Mouse (Mus musculus): Measurements from ENCODE around the gene Otud7a. TPM values are rescaled to one million over a fixed set of nuclear protein-coding genes. Genes with fewer than 3 reads are reported as not detected.

The Otud7a gene
- polyA plus RNA-seq, 1 experiment from 2014 or later, result 2.0 TPM

DNA sequence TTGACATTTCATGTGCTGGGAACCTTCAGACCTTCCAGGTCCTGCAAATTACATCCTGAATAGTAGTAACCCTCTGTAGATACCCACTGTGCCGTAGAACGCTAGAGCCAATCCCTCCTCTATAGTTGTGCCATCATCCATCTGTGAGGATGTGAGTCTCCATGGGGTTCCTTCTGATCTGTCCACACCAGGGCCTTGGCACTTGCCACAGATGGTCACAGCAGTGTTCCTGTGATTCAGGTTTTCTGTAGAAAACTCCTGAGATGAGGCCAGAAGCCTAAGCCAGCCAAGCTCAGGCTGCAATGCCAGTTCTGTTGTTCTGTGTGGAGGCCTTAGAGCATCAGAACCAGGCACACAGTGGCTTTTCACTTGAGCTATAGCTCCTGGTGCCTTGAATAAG, 63.5 kb downstream of the Otud7a start:
- H3K4me2 ChIP-seq (replicated peaks), result no peak overlapping the region
- no peaks in the 10 kb centered on the region for H3K36me3 ChIP-seq
- 91% methylated on average over 2 of the region's 2 CpGs for WGBS
- H3K4me1 ChIP-seq (replicated peaks), result no peaks in the 10 kb centered on the region
- H3K9ac ChIP-seq (replicated peaks), result no peak overlapping the region
- no peak for ATAC-seq
- H3K9me3 ChIP-seq, result no peaks in the 10 kb centered on the region
- no peak overlapping the region for H3K4me3 ChIP-seq (replicated peaks)
- no peaks in the 10 kb centered on the region for H3K27me3 ChIP-seq
- no peak overlapping the region for H3K27ac ChIP-seq

- no peak overlapping the region for H3K27ac ChIP-seq
- H3K36me3 ChIP-seq, result no peaks in the 10 kb centered on the region
- H3K27me3 ChIP-seq, result no peaks in the 10 kb centered on the region
- no peak; the same call in 1 of the 2 replicates for ATAC-seq
- no peak overlapping the region for H3K4me3 ChIP-seq (replicated peaks)
- H3K9ac ChIP-seq (replicated peaks), result no peak overlapping the region
- no peak overlapping the region for H3K4me2 ChIP-seq (replicated peaks)
- H3K4me1 ChIP-seq (replicated peaks), result no peaks in the 10 kb centered on the region
- 50% methylated on average over 1 of the region's 1 CpGs for WGBS
- H3K9me3 ChIP-seq, result no peaks in the 10 kb centered on the region
Observed at GRCm38 (mm10) chr7:63509825-63510224, 65.3 kb downstream of the Otud7a start.

GRCm38 (mm10) chr7:63511458-63511857, 66.9 kb downstream of the Otud7a start:
- no peak overlapping the region for H3K27ac ChIP-seq
- H3K9me3 ChIP-seq, result no peaks in the 10 kb centered on the region
- no peak overlapping the region for H3K4me2 ChIP-seq (replicated peaks)
- H3K4me3 ChIP-seq (replicated peaks), result no peak overlapping the region
- no peaks in the 10 kb centered on the region for H3K4me1 ChIP-seq (replicated peaks)
- no peaks in the 10 kb centered on the region for H3K36me3 ChIP-seq
- no peak overlapping the region for H3K9ac ChIP-seq (replicated peaks)
- no peaks in the 10 kb centered on the region for H3K27me3 ChIP-seq
- no peak for ATAC-seq

DNA sequence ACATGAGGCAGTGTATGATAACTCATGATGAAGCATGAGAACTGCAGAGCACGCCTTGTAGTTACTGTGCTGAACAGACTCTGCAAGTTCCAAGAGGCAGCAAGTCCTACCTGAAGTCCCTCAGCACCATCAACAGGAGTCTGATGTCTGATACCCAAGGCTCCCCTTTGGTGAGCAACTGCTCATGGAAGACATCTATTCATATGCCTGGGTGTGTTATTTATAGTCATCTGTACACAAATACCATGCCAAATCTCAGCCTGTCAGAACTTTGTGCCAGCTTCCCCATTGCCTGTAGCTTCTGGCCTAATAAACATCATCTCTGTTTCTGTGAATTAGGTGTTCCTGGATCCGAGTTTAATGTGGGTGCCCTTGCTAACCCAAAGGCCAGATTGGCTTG, 68.0 kb downstream of the Otud7a start:
- H3K4me2 ChIP-seq (replicated peaks), result no peak overlapping the region
- no peak for ATAC-seq
- no peaks in the 10 kb centered on the region for H3K9me3 ChIP-seq
- no peak overlapping the region for H3K27ac ChIP-seq
- no peaks in the 10 kb centered on the region for H3K36me3 ChIP-seq
- no peak overlapping the region for H3K4me3 ChIP-seq (replicated peaks)
- WGBS, result 80% methylated on average over 2 of the region's 2 CpGs
- H3K9ac ChIP-seq (replicated peaks), result no peak overlapping the region
- no peaks in the 10 kb centered on the region for H3K27me3 ChIP-seq
- H3K4me1 ChIP-seq (replicated peaks), result no peaks in the 10 kb centered on the region

- Histone ChIP-seq H3K27ac (no peak overlapping the region), H3K4me2 (replicated peaks) (no peak overlapping the region), H3K27me3 (no peaks in the 10 kb centered on the region), H3K9ac (replicated peaks) (no peak overlapping the region), H3K4me3 (replicated peaks) (no peak overlapping the region), H3K36me3 (no peaks in the 10 kb centered on the region), H3K4me1 (replicated peaks) (no peaks in the 10 kb centered on the region), H3K9me3 (no peaks in the 10 kb centered on the region)
- ATAC-seq, result no peak
- 87% methylated on average over 5 of the region's 5 CpGs for WGBS
Observed at GRCm38 (mm10) chr7:63516141-63516895, 71.8 kb downstream of the Otud7a start.

DNA sequence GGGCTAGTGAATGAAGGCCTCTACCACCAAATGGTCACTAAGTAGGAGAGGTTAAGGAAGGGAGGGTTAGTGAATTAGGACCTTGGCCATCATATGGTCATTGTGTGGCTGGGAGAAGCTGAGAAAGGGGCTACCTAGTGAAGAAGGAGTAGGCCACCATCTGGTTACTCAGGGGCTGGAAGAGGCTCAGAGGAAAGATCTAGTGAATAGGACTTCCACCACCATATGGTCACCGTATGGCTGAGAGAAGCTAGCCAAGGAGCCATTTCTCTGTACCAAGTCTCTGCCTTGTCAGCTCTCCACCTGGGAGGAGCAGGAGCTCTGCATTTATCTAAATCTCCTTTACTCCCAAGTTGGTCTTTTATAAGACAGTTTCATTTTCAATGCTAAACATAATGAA, 75.7 kb downstream of the Otud7a start:
- no peak overlapping the region for H3K27ac ChIP-seq
- H3K27me3 ChIP-seq, result no peaks in the 10 kb centered on the region
- H3K4me2 ChIP-seq (replicated peaks), result no peak overlapping the region
- no peak for ATAC-seq
- WGBS, result 92% methylated on average over 1 of the region's 1 CpGs
- no peaks in the 10 kb centered on the region for H3K36me3 ChIP-seq
- H3K9ac ChIP-seq (replicated peaks), result no peak overlapping the region
- H3K4me1 ChIP-seq (replicated peaks), result no peaks in the 10 kb centered on the region
- no peaks in the 10 kb centered on the region for H3K9me3 ChIP-seq
- H3K4me3 ChIP-seq (replicated peaks), result no peak overlapping the region

DNA sequence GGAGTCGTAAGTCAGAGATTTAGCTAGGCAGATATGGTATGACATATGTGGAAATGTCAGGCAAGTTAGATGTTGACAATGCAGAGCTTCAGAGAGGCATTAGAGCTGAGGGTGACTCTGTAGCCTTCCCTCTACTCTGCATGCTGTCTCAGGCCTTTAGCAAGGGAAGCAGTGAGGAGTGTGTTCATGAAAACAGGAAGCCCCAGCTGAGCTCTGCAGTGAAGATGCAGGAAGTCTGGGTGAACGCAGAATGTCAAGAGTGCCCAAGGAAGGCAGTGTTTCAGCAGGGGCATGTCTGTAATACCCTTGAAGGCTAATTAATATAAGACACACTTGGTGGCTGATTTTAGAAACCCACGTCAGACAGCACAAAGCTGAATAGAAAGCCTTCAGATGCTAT, 77.9 kb downstream of the Otud7a start:
- Histone ChIP-seq H3K9ac (replicated peaks) (no peak overlapping the region), H3K4me3 (replicated peaks) (no peak overlapping the region), H3K4me2 (replicated peaks) (no peak overlapping the region), H3K9me3 (no peaks in the 10 kb centered on the region), H3K27me3 (no peaks in the 10 kb centered on the region), H3K4me1 (replicated peaks) (no peaks in the 10 kb centered on the region), H3K36me3 (no peaks in the 10 kb centered on the region), H3K27ac (no peak overlapping the region)
- 86% methylated on average over 3 of the region's 3 CpGs for WGBS
- no peak for ATAC-seq

GRCm38 (mm10) chr7:63523051-63523450, 78.5 kb downstream of the Otud7a start:
- H3K36me3 ChIP-seq, result no peaks in the 10 kb centered on the region
- 84% methylated on average over 3 of the region's 3 CpGs for WGBS
- no peaks in the 10 kb centered on the region for H3K9me3 ChIP-seq
- ATAC-seq, result no peak
- H3K4me3 ChIP-seq (replicated peaks), result no peak overlapping the region
- no peaks in the 10 kb centered on the region for H3K27me3 ChIP-seq
- H3K9ac ChIP-seq (replicated peaks), result no peak overlapping the region
- no peaks in the 10 kb centered on the region for H3K4me1 ChIP-seq (replicated peaks)
- H3K27ac ChIP-seq, result no peak overlapping the region
- no peak overlapping the region for H3K4me2 ChIP-seq (replicated peaks)

GRCm38 (mm10) chr7:63540293-63540692, 95.7 kb downstream of the Otud7a start:
- Histone ChIP-seq H3K9me3 (no peaks in the 10 kb centered on the region), H3K4me1 (replicated peaks) (no peaks in the 10 kb centered on the region), H3K36me3 (no peaks in the 10 kb centered on the region), H3K27ac (no peak overlapping the region), H3K27me3 (no peaks in the 10 kb centered on the region), H3K9ac (replicated peaks) (no peak overlapping the region), H3K4me2 (replicated peaks) (no peak overlapping the region), H3K4me3 (replicated peaks) (no peak overlapping the region)
- no peak for ATAC-seq
- 94% methylated on average over 4 of the region's 4 CpGs for WGBS

GRCm38 (mm10) chr7:63554457-63554856, 109.9 kb downstream of the Otud7a start:
- no peaks in the 10 kb centered on the region for H3K27me3 ChIP-seq
- H3K4me2 ChIP-seq (replicated peaks), result no peak overlapping the region
- 96% methylated on average over 1 of the region's 1 CpGs for WGBS
- ATAC-seq, result no peak
- no peaks in the 10 kb centered on the region for H3K4me1 ChIP-seq (replicated peaks)
- H3K36me3 ChIP-seq, result no peaks in the 10 kb centered on the region
- no peaks in the 10 kb centered on the region for H3K9me3 ChIP-seq
- H3K27ac ChIP-seq, result no peak overlapping the region
- H3K4me3 ChIP-seq (replicated peaks), result no peak overlapping the region
- H3K9ac ChIP-seq (replicated peaks), result no peak overlapping the region

DNA sequence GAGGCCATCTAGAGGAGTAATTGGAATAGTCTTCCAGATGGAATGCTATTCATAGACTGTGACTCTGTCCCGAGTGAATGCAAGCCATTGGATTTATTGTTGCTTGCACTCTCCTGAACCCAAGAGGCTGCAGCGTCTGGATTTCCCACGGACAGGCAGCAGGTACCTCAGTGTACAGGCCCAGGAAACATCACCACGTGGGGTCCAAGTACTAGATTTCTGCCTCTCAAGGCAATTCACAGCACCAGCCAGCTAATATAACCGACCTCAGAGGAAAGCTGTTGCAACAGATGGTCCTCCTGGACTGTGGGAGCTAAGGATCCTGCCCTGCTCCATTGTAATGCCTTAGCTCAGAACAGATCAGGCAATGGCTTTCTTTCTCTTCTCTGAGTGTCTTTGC, 111.8 kb downstream of the Otud7a start:
- ATAC-seq, result no peak
- Histone ChIP-seq H3K27me3 (no peaks in the 10 kb centered on the region), H3K4me3 (replicated peaks) (no peak overlapping the region), H3K27ac (no peak overlapping the region), H3K4me1 (replicated peaks) (no peaks in the 10 kb centered on the region), H3K9ac (replicated peaks) (no peak overlapping the region), H3K4me2 (replicated peaks) (no peak overlapping the region), H3K9me3 (no peaks in the 10 kb centered on the region), H3K36me3 (no peaks in the 10 kb centered on the region)
- WGBS, result 68% methylated on average over 5 of the region's 5 CpGs

- Histone ChIP-seq H3K4me2 (replicated peaks) (no peak overlapping the region), H3K36me3 (no peaks in the 10 kb centered on the region), H3K4me3 (replicated peaks) (no peak overlapping the region), H3K4me1 (replicated peaks) (no peaks in the 10 kb centered on the region), H3K27ac (no peak overlapping the region), H3K27me3 (no peaks in the 10 kb centered on the region), H3K9me3 (no peaks in the 10 kb centered on the region), H3K9ac (replicated peaks) (no peak overlapping the region)
- 91% methylated on average over 3 of the region's 3 CpGs for WGBS
- ATAC-seq, result no peak
Observed at GRCm38 (mm10) chr7:63558918-63559317, 114.4 kb downstream of the Otud7a start.

DNA sequence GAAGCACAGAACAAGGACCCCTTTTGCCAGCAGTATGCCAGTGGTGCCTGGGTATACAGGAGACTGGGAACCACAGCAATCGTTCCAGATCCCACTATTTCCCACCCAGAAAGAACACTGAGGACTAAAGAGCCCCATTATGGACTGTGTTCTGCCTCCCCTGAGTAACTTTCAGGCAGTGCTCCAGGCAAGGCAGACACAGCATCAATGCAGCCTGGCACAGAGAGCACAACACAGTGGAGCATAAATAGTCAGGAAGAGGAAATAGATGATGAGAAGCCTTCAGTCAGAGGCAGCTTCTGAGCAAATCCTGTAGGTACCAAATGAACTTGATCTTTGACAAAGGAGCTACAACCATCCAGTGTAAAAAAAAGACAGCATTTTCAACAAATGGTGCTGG, 115.1 kb downstream of the Otud7a start:
- WGBS, result 86% methylated on average over 1 of the region's 1 CpGs
- Histone ChIP-seq H3K27ac (no peak overlapping the region), H3K4me3 (replicated peaks) (no peak overlapping the region), H3K27me3 (no peaks in the 10 kb centered on the region), H3K9me3 (no peaks in the 10 kb centered on the region), H3K4me2 (replicated peaks) (no peak overlapping the region), H3K9ac (replicated peaks) (no peak overlapping the region), H3K4me1 (replicated peaks) (no peaks in the 10 kb centered on the region), H3K36me3 (no peaks in the 10 kb centered on the region)
- ATAC-seq, result no peak

Data from midbrain, embryonic 13.5 days (tissue).